ENCODE assay signal across 10 mouse cellular contexts in the genomic region with DNA sequence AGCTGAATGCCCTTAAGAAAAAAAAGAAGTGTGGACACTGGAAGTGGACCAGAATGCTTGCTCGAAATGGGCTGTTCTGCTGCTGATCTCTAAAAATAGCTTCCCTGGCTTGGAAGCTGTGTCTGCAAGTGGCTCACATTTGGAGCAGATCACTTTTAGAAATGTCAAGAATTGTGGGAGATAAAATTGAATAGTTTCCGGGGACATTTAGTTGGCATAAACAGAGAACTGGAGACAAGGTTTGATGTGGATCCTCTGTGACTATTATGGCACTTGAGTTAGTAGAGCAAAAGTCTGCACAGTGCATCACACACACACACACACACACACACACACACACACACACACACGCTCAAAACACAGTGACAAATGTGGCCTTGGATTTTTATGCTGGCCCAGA. TPM values are rescaled to one million over a fixed set of nuclear protein-coding genes. Genes with fewer than 3 reads are reported as not detected.
DNase-seq lines count a peak whose midpoint lies in the region; ATAC-seq and TF ChIP-seq lines count a peak whose summit lies in the region.
"Had no signal": no experiment of that assay in that cellular context is flagged by ENCODE, and none has a peak within 500 bp of the region (broad histone marks: within the 10 kb centered on the region; RNA-seq: fewer than 3 reads in every experiment).

No protein-coding gene starts in this region.

- WGBS in midbrain, embryonic 14.5 days: 92% methylated on average over 3 of the region's 3 CpGs

- H3K27me3 ChIP-seq in midbrain, embryonic 14.5 days (ENCODE audit: control insufficient read depth, insufficient read depth, low read length): no peaks in the 10 kb centered on the region

- H3K4me1 ChIP-seq in midbrain, embryonic 14.5 days (ENCODE audit: control insufficient read depth, insufficient read depth, low read length): no peaks in the 10 kb centered on the region

- H3K36me3 ChIP-seq in midbrain, embryonic 14.5 days (ENCODE audit: control insufficient read depth, insufficient read depth, low read length): no peaks in the 10 kb centered on the region

- no peak overlapping the region for H3K4me3 ChIP-seq in gastrocnemius, adult 2 months
- H3K4me3 ChIP-seq in midbrain, embryonic 14.5 days (replicated peaks; ENCODE audit: low read depth, low read length): no peak overlapping the region

- H3K9ac ChIP-seq in midbrain, embryonic 14.5 days (replicated peaks; ENCODE audit: low read length): no peak overlapping the region

- no peak overlapping the region for H3K4me2 ChIP-seq in midbrain, embryonic 14.5 days (ENCODE audit: low read length)
- H3K4me2 ChIP-seq: liver, embryonic 11.5 days had no signal

- peak overlapping the region; percentile 73 for H3K27ac ChIP-seq in gastrocnemius, adult 2 months
- H3K27ac ChIP-seq in midbrain, embryonic 14.5 days (replicated peaks; ENCODE audit: low read depth, low read length): no peak overlapping the region

- TF ChIP-seq CTCF in gastrocnemius, adult 2 months (IDR thresholded peaks at IDR 0.05): no peak

- intact Hi-C loops in gastrocnemius, adult 2 months (cut with DNase I): loop anchor here (5.0 kb wide), 1 partner anchor 38 kb away; a partner anchor contains a TSS

- no peak for ATAC-seq in midbrain, embryonic 14.5 days (ENCODE audit: low FRiP score, low TSS enrichment)

- no peaks in the 10 kb centered on the region for H3K9me3 ChIP-seq in midbrain, embryonic 14.5 days (ENCODE audit: control insufficient read depth, low read length)

- no peak for DNase-seq in gastrocnemius, adult 2 months
- no peak for DNase-seq in gastrocnemius, postnatal 10 days
- DNase-seq in right cerebral cortex, postnatal 10 days (ENCODE audit: low spot score in 2 of 2): peak; percentile 29 to 60
- DNase-seq in right cerebral cortex, postnatal 4 days: no peak
- DNase-seq in left cerebral cortex, adult 9 months (ENCODE audit: low spot score in 2 of 2): peak; percentile 14 to 21
- peak; percentile 61 for DNase-seq in telencephalon, adult 2 months (ENCODE audit: low read depth, low spot score)
- DNase-seq in layer of hippocampus, postnatal 25 days (ENCODE audit: extremely low spot score in 1 of 2, low spot score in 1 of 2): no peak
- DNase-seq in midbrain, embryonic 14.5 days: no peak
- DNase-seq: thymus, postnatal 14 days had no signal

RNA-seq across cellular contexts. Expression of a gene that starts 36.8 kb away (rescaled TPM):
- total RNA-seq in gastrocnemius, adult 2 months (2021): 10 to 100 TPM; 13.0 to 22.2 TPM
- 10 to 100 TPM; 13.3 to 13.9 TPM for total RNA-seq in gastrocnemius, postnatal 10 days (2021)
- 10 to 100 TPM; 15.6 to 22.3 TPM for total RNA-seq in layer of hippocampus, postnatal 25 days (2021)
- 8.1 and 11.3 TPM in 2 replicates for polyA plus RNA-seq in midbrain, embryonic 14.5 days (2014; fragmentation: Nextera tagmentation; extraction: Ambion mirVana)

Comparison
In these comparisons a context has a peak if more than half of its experiments do, and no peak if none do; other contexts are left out.
1. DNase-seq: peak in right cerebral cortex, postnatal 10 days (2 of 2), left cerebral cortex, adult 9 months (2 of 2) and telencephalon, adult 2 months (single experiment); none in gastrocnemius, adult 2 months (single experiment), gastrocnemius, postnatal 10 days (single experiment), right cerebral cortex, postnatal 4 days (single experiment), layer of hippocampus, postnatal 25 days (0 of 2) and midbrain, embryonic 14.5 days (single experiment).